Mouse (Mus musculus) bone marrow, adult 2 months (tissue): ENCODE data around the gene Yipf4.

Experiments used
- CTCF ChIP-seq: fragments of 200-500 bp; IDR thresholded peaks from 2 replicates; pipeline ENCODE4 v1.5.1; 2011; ENCODE audit warnings: low read length, control low read depth; ENCODE audit not compliant: control insufficient read depth, insufficient read depth
- POLR2A ChIP-seq: fragments of 200-500 bp; IDR thresholded peaks from 2 replicates; pipeline ENCODE4 v1.6.1; 2011; ENCODE audit warnings: low read depth, mild to moderate bottlenecking, control low read depth, low read length, borderline replicate concordance; ENCODE audit not compliant: control insufficient read depth

- TF ChIP-seq CTCF (no peak), POLR2A (no peak)
Observed at GRCm38 (mm10) chr17:74528648-74529532, 39.6 kb downstream of the Yipf4 start.
